Mouse (Mus musculus) cerebellum, adult 2 months (tissue): ENCODE data around the gene Amigo2. TPM values are rescaled to one million over a fixed set of nuclear protein-coding genes. Genes with fewer than 3 reads are reported as not detected.

ENCODE experiments used
- DNase-seq, 2 experiments: peaks; one replicate each; pipeline ENCODE4 v3.0.0; 2021
- H3K27ac ChIP-seq: fragments of 200-500 bp; 2 replicates; pipeline ENCODE4 v1.5.1; 2012; ENCODE audit warnings: low read length, control low read depth, inconsistent platforms; ENCODE audit not compliant: insufficient read depth
- H3K27me3 ChIP-seq: fragments of 200-500 bp; 2 replicates; pipeline ENCODE4 v1.6.1; 2012; ENCODE audit warnings: inconsistent platforms, mild to moderate bottlenecking, low read length, moderate library complexity; ENCODE audit not compliant: control insufficient read depth, insufficient read depth
- H3K4me1 ChIP-seq: fragments of 200-500 bp; 2 replicates; pipeline ENCODE4 v1.6.1; 2011; ENCODE audit warnings: low read length; ENCODE audit not compliant: control insufficient read depth, insufficient read depth
- H3K4me3 ChIP-seq: fragments of 200-500 bp; replicated peaks from 2 replicates; pipeline ENCODE3; 2011; ENCODE audit warnings: mild to moderate bottlenecking, low read depth, low read length, control low read depth; ENCODE audit not compliant: insufficient read depth
- CTCF ChIP-seq: fragments of 200-500 bp; IDR thresholded peaks from 2 replicates; pipeline ENCODE4 v1.5.1; 2011; ENCODE audit warnings: low read depth, mild to moderate bottlenecking, control low read depth, low read length, moderate library complexity, borderline replicate concordance; ENCODE audit not compliant: insufficient read depth
- POLR2A ChIP-seq: fragments of 200-500 bp; IDR thresholded peaks from 2 replicates; pipeline ENCODE4 v1.6.1; 2011; ENCODE audit warnings: low read length, control low read depth, borderline replicate concordance; ENCODE audit not compliant: insufficient read depth
- WGBS: fragments of 180-500 bp; shearing (Covaris S2); methylation state at CpG from one replicate; pipeline ENCODE4 v1.1.7; 2018; 5-methylcytosine and 5-hydroxymethylcytosine counted together
- polyA plus RNA-seq: library from polyadenylated mRNA; depleted of rRNA; stranded (reverse); fragments of >200 nt; gene quantifications from 2 replicates; pipeline ENCODE4 v1.2.3, GENCODE M21; 2012; rRNA removed

Gene Amigo2
- polyA plus RNA-seq, 1 experiment = 6.1 TPM

GRCm38 (mm10) chr15:97196644-97197043 lies 50.4 kb downstream of the Amigo2 start:
- no peak for TF ChIP-seq POLR2A
- H3K27me3 ChIP-seq = no peaks in the 10 kb centered on the region; the same call in 1 of the 2 replicates
- no peak overlapping the region for H3K27ac ChIP-seq
- H3K4me3 ChIP-seq = no peak overlapping the region
- 67% methylated on average over 7 of the region's 7 CpGs for WGBS
- H3K4me1 ChIP-seq = no peaks in the 10 kb centered on the region
- no peak for DNase-seq

- H3K4me1 ChIP-seq = no peaks in the 10 kb centered on the region
- no peaks in the 10 kb centered on the region; the same call in 1 of the 2 replicates for H3K27me3 ChIP-seq
- peak in 1 of 2 experiments; percentile 26 for DNase-seq
- no peak for TF ChIP-seq CTCF
- no peak for TF ChIP-seq POLR2A
- no peak overlapping the region for H3K4me3 ChIP-seq
- H3K27ac ChIP-seq = no peak overlapping the region
- 0% methylated on average over 1 of the region's 1 CpGs for WGBS
These were observed 51.5 kb downstream of the Amigo2 start for GRCm38 (mm10) chr15:97195628-97196027.

Other genes starting within 250 kb of the Amigo2 start
- 0.13 TPM in 2 replicates for gene Slc38a4, start 191.3 kb downstream of the Amigo2 start, polyA plus RNA-seq
- gene Pced1b, start 180 bp downstream of the Amigo2 start, polyA plus RNA-seq = 7.4 and 7.5 TPM in 2 replicates